ENCODE assay signal across 8 mouse cellular contexts in genomic region chr2:71580632-71581466, GRCm38 (mm10). TPM values are rescaled to one million over a fixed set of nuclear protein-coding genes. Genes with fewer than 3 reads are reported as not detected.
DNase-seq lines count a peak whose midpoint lies in the region; ATAC-seq and TF ChIP-seq lines count a peak whose summit lies in the region.

No protein-coding gene starts in this region.

- peak overlapping the region; percentile 88 for H3K4me2 ChIP-seq in intestine, embryonic 16.5 days (ENCODE audit: low read depth, low read length)
- peak overlapping the region; percentile 72 for H3K4me2 ChIP-seq in limb, embryonic 12.5 days
- H3K4me2 ChIP-seq in midbrain, embryonic 12.5 days (replicated peaks), result peak overlapping the region; percentile 74

- no peaks in the 10 kb centered on the region for H3K4me1 ChIP-seq in cerebellum, adult 2 months (ENCODE audit: control insufficient read depth, insufficient read depth, low read length)
- no peaks in the 10 kb centered on the region for H3K4me1 ChIP-seq in intestine, embryonic 16.5 days (ENCODE audit: control insufficient read depth, insufficient read depth, low read length)
- peaks cover 4% of the 10 kb centered on the region for H3K4me1 ChIP-seq in limb, embryonic 12.5 days (replicated peaks)
- no peaks in the 10 kb centered on the region for H3K4me1 ChIP-seq in midbrain, embryonic 12.5 days

- H3K27ac ChIP-seq in cerebellum, adult 2 months (ENCODE audit: insufficient read depth, low read length), result no peak overlapping the region
- no peak overlapping the region for H3K27ac ChIP-seq in intestine, embryonic 16.5 days (ENCODE audit: low read length)
- no peak overlapping the region for H3K27ac ChIP-seq in limb, embryonic 12.5 days
- H3K27ac ChIP-seq in midbrain, embryonic 12.5 days (replicated peaks), result no peak overlapping the region

- DNase-seq in cerebellum, adult 2 months, result peak; percentile 10 to 22
- DNase-seq in embryo, embryonic 10.5 days (ENCODE audit: low spot score), result peak; percentile 81
- DNase-seq in spleen, postnatal 10 days (ENCODE audit: low spot score in 2 of 2), result peak; percentile 20 to 64

- no peak overlapping the region for H3K4me3 ChIP-seq in cerebellum, adult 2 months (replicated peaks; ENCODE audit: insufficient read depth, low read depth, low read length)
- peak overlapping the region; percentile 58 for H3K4me3 ChIP-seq in intestine, embryonic 16.5 days (ENCODE audit: low read length)
- H3K4me3 ChIP-seq in limb, embryonic 12.5 days (replicated peaks), result peak overlapping the region; percentile 60
- peak overlapping the region; percentile 52 for H3K4me3 ChIP-seq in midbrain, embryonic 12.5 days

- TF ChIP-seq POLR2A in cerebellum, adult 2 months (IDR thresholded peaks at IDR 0.05; ENCODE audit: borderline replicate concordance, insufficient read depth, low read length), result no peak

- H3K9ac ChIP-seq in intestine, embryonic 16.5 days (ENCODE audit: low read depth, low read length), result peak overlapping the region; percentile 62
- H3K9ac ChIP-seq in limb, embryonic 12.5 days (replicated peaks), result peak overlapping the region; percentile 52
- peak overlapping the region; percentile 50 for H3K9ac ChIP-seq in midbrain, embryonic 12.5 days (replicated peaks)

- no peaks in the 10 kb centered on the region for H3K27me3 ChIP-seq in cerebellum, adult 2 months (ENCODE audit: control insufficient read depth, insufficient read depth, low read length)
- no peaks in the 10 kb centered on the region; the same call in 1 of the 2 replicates for H3K27me3 ChIP-seq in intestine, embryonic 16.5 days (replicated peaks; ENCODE audit: control insufficient read depth, insufficient read depth, low read length)
- peaks cover 17% of the 10 kb centered on the region for H3K27me3 ChIP-seq in limb, embryonic 12.5 days
- peaks cover 11% of the 10 kb centered on the region; the same call in 1 of the 2 replicates for H3K27me3 ChIP-seq in midbrain, embryonic 12.5 days

- WGBS in cerebellum, adult 2 months, result 10% methylated on average over 50 of the region's 50 CpGs
- 9% methylated on average over 50 of the region's 50 CpGs for WGBS in intestine, embryonic 16.5 days
- 12% methylated on average over 50 of the region's 50 CpGs for WGBS in limb, embryonic 12.5 days
- WGBS in midbrain, embryonic 12.5 days, result 11% methylated on average over 50 of the region's 50 CpGs

- no peaks in the 10 kb centered on the region for H3K9me3 ChIP-seq in intestine, embryonic 16.5 days (ENCODE audit: control insufficient read depth, low read length)
- peaks cover 4% of the 10 kb centered on the region; the same call in 1 of the 2 replicates for H3K9me3 ChIP-seq in limb, embryonic 12.5 days
- 0 out of 2 replicates have a peak, but pooled peaks cover 4% of the 10 kb centered on the region for H3K9me3 ChIP-seq in midbrain, embryonic 12.5 days

- no peak for ATAC-seq in cerebellum, adult (ENCODE audit: insufficient number of reproducible peaks, low FRiP score, low TSS enrichment)
- ATAC-seq in granulocyte monocyte progenitor cell, adult 5-6 weeks (replicated peaks; ENCODE audit: poor library complexity, severe bottlenecking), result peak; percentile 93
- peak; percentile 86 for ATAC-seq in intestine, embryonic 16.5 days
- peak; percentile 66; the same call in 1 of the 2 replicates for ATAC-seq in limb, embryonic 12.5 days (ENCODE audit: insufficient number of reproducible peaks, insufficient read depth, low FRiP score, low TSS enrichment, low read depth)
- ATAC-seq in midbrain, embryonic 12.5 days (ENCODE audit: low FRiP score, low read depth), result peak; percentile 75

- H3K36me3 ChIP-seq in intestine, embryonic 16.5 days (ENCODE audit: control insufficient read depth, insufficient read depth, low read length), result no peaks in the 10 kb centered on the region
- no peaks in the 10 kb centered on the region for H3K36me3 ChIP-seq in limb, embryonic 12.5 days
- no peaks in the 10 kb centered on the region for H3K36me3 ChIP-seq in midbrain, embryonic 12.5 days

- TF ChIP-seq CTCF in cerebellum, adult 2 months (IDR thresholded peaks at IDR 0.05; ENCODE audit: borderline replicate concordance, insufficient read depth, low read depth, low read length), result peak; percentile 25; the same call in 1 of the 2 replicates

RNA-seq across cellular contexts. Expression of gene Dlx2, which starts 34.3 kb away (rescaled TPM):
- polyA plus RNA-seq in cerebellum, adult 2 months (2012; rRNA removed), result not detected in 2 replicates
- total RNA-seq in granulocyte monocyte progenitor cell, adult 5-6 weeks (2014; fragmentation: Nextera tagmentation), result not detected in 2 replicates
- not detected in 2 replicates for total RNA-seq in granulocyte monocyte progenitor cell, adult 5-6 weeks (2017)
- 1.5 and 1.8 TPM in 2 replicates for polyA plus RNA-seq in intestine, embryonic 16.5 days (2015; fragmentation: Nextera tagmentation; extraction: Ambion mirVana)
- polyA plus RNA-seq in limb, embryonic 12.5 days (2016; fragmentation: Nextera tagmentation; extraction: Ambion mirVana), result 6.0 and 7.0 TPM in 2 replicates
- 15.8 and 21.5 TPM in 2 replicates for polyA plus RNA-seq in midbrain, embryonic 12.5 days (2016; fragmentation: Nextera tagmentation; extraction: Ambion mirVana)

RNA-seq across cellular contexts. Expression of gene Dlx1, which starts 52.9 kb away (rescaled TPM):
- 0.14 and 0.20 TPM in 2 replicates for polyA plus RNA-seq in cerebellum, adult 2 months (2012; rRNA removed)
- not detected in 2 replicates for total RNA-seq in granulocyte monocyte progenitor cell, adult 5-6 weeks (2014; fragmentation: Nextera tagmentation)
- not detected in 2 replicates for total RNA-seq in granulocyte monocyte progenitor cell, adult 5-6 weeks (2017)
- 4.2 and 5.1 TPM in 2 replicates for polyA plus RNA-seq in intestine, embryonic 16.5 days (2015; fragmentation: Nextera tagmentation; extraction: Ambion mirVana)
- 5.6 and 6.3 TPM in 2 replicates for polyA plus RNA-seq in limb, embryonic 12.5 days (2016; fragmentation: Nextera tagmentation; extraction: Ambion mirVana)
- polyA plus RNA-seq in midbrain, embryonic 12.5 days (2016; fragmentation: Nextera tagmentation; extraction: Ambion mirVana), result 37.2 and 59.9 TPM in 2 replicates

Comparison
In these comparisons a context has a peak if more than half of its experiments do, and no peak if none do; other contexts are left out.
1. DNase-seq: peak in every context shown above with its lines; median percentile 81 in embryo, embryonic 10.5 days; 42 in spleen, postnatal 10 days; 16 in cerebellum, adult 2 months.